Mouse (Mus musculus): ENCODE results near the gene Gnaq.

- no peak for TF ChIP-seq CTCF (IDR thresholded peaks at IDR 0.05; ENCODE audit: low read depth)
- no peak for TF ChIP-seq EP300 (optimal IDR thresholded peaks at IDR 0.05)
These were observed at the start of gene Gnaq for GRCm38 (mm10) chr19:16132791-16132864.
